Mouse (Mus musculus) lung, postnatal 0 days (tissue): ENCODE results near the gene Polr3h.

ENCODE experiments used
- CTCF ChIP-seq: IDR thresholded peaks from 2 replicates; pipeline ENCODE4 v1.5.1; 2016; ENCODE audit warnings: antibody characterized with exemption, mild to moderate bottlenecking
- EP300 ChIP-seq: IDR thresholded peaks from 2 replicates; pipeline ENCODE4 v1.6.1; 2016; ENCODE audit warnings: antibody characterized with exemption, mild to moderate bottlenecking, control low read depth

DNA sequence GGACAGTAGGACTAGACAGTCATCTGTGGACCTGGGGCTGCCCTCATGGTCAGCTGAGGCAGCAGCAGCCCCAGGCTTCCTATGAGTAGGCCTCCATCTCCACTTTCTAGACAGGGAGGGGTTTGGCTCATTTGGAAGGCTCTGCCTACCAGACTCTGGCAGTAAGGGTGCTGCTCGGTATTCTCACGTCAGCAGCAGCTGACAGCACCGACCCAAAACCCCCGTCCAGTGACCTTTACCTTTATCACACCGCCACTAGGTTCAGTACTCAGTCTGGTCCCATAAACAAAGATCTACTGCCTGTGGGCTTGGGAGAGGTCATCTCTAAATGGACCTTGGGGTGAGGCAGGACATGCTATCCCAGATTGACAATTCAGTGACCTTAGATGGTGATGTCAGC, 10.4 kb downstream of the Polr3h start:
- TF ChIP-seq EP300 (no peak), CTCF (no peak)
